Mouse (Mus musculus) induced T-regulatory cell, adult 2 months (primary cell): ENCODE measurements at regions not wholly inside any gene's neighbourhood (a gene's known extent, or its start where the extent isn't known, plus 50 kb on each side); places are given as distances from the start of the nearest gene placed in this dataset.

Experiments
- DNase-seq: peaks from one replicate; pipeline ENCODE4 v3.0.0-alpha.2; 2012; ENCODE audit warnings: low read depth

GRCm38 (mm10) chr15:36380461-36381227 is 626.9 kb downstream of the Zfp706 start:
- no peak for DNase-seq

GRCm38 (mm10) chr15:36378640-36379039 is 628.9 kb downstream of the Zfp706 start:
- no peak for DNase-seq

- no peak for DNase-seq
These were observed 631.0 kb downstream of the Zfp706 start for GRCm38 (mm10) chr15:36376551-36376950.

GRCm38 (mm10) chr15:36375549-36375885 is 632.1 kb downstream of the Zfp706 start:
- DNase-seq = no peak

DNA sequence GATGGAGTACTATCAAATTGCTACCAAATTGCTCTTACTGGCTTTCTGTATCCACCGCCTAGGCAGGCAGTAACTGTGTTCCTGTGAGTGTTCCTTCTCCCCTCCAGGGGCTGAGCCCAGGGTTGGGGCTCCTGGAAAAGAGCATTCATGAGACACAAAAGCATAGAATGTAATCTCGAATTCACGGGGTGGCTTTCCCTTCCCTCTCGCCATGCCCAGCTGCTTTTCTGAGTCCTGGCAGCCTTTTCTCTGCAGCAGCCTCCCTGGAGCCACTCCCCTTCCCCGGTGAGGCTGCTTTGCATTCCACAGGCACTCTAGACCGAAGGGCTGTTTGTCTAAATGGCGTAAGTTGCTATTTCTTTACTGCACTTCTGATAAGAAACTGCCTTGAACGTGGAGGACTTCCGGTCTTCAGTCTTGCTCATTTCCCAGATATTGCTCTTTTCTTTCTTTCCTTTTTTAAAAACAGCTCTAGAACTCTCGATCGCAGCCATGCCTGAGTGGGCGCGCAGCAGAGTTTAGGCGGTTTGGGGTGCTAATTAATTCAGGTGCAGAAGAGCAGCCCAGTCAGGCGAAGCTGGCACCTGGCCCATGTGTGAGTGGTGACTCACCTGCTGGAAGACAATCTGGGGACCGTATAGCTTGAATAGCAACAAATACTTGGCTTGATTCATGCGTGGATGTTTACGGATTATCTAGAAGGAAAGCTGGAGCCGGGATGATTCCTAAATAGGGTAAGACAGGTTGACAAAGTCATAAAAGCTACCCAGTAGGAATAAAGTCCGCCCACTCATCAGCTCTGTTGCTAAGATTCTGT is 632.6 kb downstream of the Zfp706 start:
- peak; percentile 73 for DNase-seq

GRCm38 (mm10) chr15:36373900-36374611 is 633.5 kb downstream of the Zfp706 start:
- DNase-seq = no peak

DNA sequence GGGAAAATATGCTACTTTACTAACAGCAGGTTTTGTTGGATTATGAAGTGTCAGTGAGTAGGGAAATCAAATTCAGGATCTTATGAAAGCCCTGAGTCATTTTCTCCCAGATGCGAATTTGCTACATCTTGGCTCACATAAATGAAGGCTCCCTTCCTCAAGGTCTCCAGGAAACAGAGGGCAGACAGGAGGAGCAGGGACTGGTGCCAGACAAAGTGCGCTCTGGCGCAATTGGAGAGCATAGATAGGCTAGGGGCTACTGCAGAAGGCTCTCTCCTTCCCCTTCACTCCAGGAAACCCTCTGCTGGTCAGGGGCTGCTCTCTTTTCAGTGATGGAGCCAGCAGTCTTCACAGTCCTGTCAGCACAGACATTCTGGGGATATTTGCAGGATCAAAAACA is 634.1 kb downstream of the Zfp706 start:
- no peak for DNase-seq

- peak; percentile 21 for DNase-seq
These were observed 636.2 kb downstream of the Zfp706 start for GRCm38 (mm10) chr15:36371382-36371781.

DNA sequence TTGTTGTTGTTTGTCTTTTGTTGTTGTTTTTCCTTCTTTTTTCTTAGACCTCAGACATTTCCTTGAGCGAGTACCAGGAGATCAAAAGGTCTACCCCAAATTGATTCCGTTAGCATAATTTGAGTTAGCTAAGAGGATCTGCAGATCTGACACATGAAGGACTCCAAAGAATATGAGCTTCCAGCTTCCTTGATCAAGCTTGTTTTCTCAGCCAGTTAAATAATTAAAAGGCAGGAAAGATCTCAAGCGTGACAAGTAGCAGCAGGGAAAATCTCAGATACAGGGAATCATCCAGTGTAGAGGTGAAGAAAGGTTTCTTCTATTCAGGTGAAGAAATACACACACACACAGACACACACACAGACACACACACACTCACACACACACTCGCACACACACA is 636.7 kb downstream of the Zfp706 start:
- no peak for DNase-seq

- peak; percentile 20 for DNase-seq
These were observed 640.3 kb downstream of the Zfp706 start for GRCm38 (mm10) chr15:36367296-36367695.

GRCm38 (mm10) chr15:36364757-36365156 is 642.8 kb downstream of the Zfp706 start:
- DNase-seq = peak; percentile 61

GRCm38 (mm10) chr15:36364062-36364461 is 643.5 kb downstream of the Zfp706 start:
- DNase-seq = peak; percentile 91

GRCm38 (mm10) chr15:36362911-36363565 is 644.5 kb downstream of the Zfp706 start:
- peak; percentile 55 for DNase-seq

DNA sequence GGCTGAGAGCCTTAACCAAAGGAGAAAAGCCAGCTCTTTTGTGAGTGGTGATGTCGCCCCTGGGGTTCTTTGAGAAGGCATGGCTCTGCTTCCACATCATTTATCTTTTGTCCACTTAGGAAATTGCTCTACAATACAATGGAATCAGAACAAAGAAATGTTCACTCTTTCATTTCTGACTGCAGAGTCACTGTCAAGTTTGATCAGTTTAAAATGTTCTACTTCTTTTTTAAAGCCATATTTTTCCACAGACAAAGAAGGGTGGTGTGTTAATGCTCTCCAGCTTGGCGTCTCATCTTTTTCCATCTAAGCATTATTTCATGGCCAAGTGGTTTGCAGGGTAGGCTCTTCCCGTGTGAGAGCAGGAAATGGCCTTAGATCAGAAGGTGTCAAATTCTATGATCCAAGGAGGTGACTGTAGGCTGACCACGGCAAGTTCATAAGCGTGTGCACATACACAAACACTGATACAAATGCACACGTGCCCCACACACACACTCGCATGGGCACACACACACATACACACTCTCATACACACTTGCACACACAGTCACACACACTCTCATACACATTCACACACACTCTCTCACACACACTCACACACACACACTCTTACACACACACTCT is 645.9 kb downstream of the Zfp706 start:
- DNase-seq = no peak

DNA sequence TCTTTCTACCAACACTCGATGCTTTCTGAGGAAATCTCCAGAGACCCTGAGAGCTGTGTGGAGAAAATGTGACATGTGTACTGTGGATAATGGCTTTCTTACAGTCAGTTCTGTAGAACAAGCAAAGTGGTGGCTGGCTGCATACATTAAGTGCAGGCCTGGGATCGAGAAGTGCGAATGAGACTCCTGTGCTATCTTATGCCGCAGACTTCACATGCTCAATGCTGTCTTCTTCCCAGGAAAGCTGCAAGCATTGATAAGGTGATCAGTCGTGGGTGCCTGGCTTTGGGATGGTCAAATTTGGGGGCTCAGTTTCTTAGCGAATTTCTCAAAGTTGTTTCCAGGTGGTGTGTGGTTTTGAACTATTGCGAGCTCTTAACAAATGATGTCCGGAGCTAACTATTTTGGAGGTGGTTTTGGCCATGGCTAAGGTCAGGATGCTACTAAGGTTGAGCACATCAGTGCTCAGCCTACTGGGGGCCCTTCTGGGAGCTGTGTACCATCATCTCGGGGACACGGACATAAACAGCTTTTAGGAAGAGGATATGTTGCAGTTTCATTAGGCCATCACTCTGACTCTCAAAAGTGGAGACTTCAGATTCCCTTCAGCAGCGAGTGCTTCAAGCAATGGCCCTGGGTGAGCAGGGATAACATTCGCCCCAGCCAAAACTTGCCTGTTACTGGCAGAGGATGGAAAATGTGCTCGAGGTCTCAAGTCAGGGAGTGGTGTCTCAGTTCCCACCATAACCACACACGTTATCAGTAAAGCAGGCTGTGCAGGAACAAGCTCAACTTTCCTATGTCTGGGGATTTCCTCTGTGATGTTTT is 646.7 kb downstream of the Zfp706 start:
- DNase-seq = peak; percentile 82

- no peak for DNase-seq
These were observed 651.7 kb downstream of the Zfp706 start for GRCm38 (mm10) chr15:36355851-36356250.

- DNase-seq = no peak
These were observed 653.0 kb downstream of the Zfp706 start for GRCm38 (mm10) chr15:36354545-36354944.

DNA sequence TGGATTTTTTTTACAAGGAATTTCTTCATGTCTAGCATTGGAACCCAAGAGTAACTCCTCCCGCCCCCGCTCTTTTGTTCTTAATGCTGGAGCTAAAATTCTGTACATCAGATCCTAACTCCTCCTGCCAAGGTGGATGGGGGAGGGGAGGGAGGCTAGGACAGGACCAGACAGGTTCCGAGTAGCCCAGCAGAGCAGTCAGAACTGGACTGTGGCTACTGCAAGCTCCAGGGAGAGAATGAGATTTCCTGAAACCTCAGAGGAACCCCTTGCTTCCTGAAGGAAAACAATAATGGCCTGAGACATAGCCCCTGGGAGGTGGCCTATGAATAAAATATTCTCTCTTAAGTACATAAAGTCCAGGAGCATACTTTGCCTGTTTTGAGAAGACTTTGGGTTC is 653.8 kb downstream of the Zfp706 start:
- DNase-seq = no peak

DNA sequence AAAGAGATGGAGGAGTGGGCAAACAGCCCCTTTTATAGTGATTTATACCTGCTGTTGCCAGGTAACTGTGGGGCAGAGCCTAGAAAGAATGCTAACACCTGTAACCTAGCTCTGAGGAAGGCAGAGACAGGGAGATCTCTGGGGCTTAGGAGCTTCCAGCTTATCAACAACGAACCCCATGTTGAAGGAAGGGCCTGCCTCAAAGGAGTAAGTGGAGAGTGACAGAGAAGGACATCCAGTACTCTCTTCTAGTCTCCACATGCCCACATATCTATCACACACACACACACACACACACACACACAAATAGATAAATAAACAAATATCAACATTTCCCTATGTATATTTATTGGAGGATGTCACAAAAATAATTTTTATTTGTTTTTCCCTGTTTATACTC is 654.6 kb downstream of the Zfp706 start:
- no peak for DNase-seq

GRCm38 (mm10) chr15:36351693-36352092 is 655.9 kb downstream of the Zfp706 start:
- no peak for DNase-seq

DNA sequence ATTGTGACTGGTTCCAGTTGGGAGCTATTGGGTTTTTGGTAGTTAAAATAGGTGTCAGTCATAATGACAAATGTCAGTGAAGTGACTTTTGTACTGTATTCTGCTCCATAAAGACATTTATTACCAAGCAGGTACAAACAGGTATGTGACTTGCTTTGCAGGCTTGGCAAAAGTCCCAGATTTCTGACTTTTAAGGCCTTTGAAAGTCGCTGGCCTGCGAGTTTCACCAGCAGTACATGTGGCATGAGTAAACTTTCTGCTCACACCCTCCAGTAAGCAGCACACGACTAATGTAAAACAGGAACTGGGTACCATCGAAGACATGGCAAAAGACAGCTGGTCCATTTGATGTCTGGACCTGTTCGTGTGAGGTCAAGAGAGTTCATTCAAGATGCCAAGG is 659.2 kb downstream of the Zfp706 start:
- no peak for DNase-seq
